Mouse (Mus musculus) lung, postnatal 0 days (tissue): Measurements from ENCODE around the gene Pacrg.

Source experiments
- CTCF ChIP-seq: IDR thresholded peaks from 2 replicates; pipeline ENCODE4 v1.5.1; 2016; ENCODE audit warnings: antibody characterized with exemption, mild to moderate bottlenecking
- EP300 ChIP-seq: IDR thresholded peaks from 2 replicates; pipeline ENCODE4 v1.6.1; 2016; ENCODE audit warnings: antibody characterized with exemption, mild to moderate bottlenecking, control low read depth

GRCm38 (mm10) chr17:10514812-10515211 lies 325.3 kb downstream of the Pacrg start:
- TF ChIP-seq CTCF (no peak), EP300 (no peak)
